Mouse (Mus musculus): Measurements from ENCODE around the gene Mthfs.
"Not testable (repeated sequence)": the region's sequence is repeated elsewhere in the genome, so short reads cannot be mapped to it uniquely, and the experiment has no call there.

The Mthfs gene

GRCm38 (mm10) chr9:89240516-89241019, 30.1 kb downstream of the Mthfs start:
- DNase-seq (ENCODE audit: low read depth, low spot score) = not testable (repeated sequence)

DNA sequence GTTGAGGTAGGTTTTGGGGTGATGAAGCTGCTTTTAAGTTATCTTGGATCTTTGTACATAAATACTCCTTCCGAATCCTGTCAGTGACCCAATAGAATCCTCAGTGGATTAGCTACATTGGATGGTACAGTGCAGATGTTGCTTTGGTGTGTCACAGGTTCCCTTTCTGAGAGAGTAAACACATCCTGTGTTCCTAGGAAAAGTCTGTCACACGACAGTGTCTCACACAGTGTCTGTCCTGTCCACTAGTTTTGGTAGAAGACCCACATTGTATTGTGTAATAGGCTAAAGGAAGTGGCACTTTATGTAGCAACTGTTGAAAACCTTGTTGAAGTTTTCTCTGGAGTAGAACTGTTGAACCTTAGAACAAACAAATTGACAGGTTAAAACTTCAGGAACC, 42.9 kb downstream of the Mthfs start:
- no peak for DNase-seq (ENCODE audit: low read depth, low spot score)

DNA sequence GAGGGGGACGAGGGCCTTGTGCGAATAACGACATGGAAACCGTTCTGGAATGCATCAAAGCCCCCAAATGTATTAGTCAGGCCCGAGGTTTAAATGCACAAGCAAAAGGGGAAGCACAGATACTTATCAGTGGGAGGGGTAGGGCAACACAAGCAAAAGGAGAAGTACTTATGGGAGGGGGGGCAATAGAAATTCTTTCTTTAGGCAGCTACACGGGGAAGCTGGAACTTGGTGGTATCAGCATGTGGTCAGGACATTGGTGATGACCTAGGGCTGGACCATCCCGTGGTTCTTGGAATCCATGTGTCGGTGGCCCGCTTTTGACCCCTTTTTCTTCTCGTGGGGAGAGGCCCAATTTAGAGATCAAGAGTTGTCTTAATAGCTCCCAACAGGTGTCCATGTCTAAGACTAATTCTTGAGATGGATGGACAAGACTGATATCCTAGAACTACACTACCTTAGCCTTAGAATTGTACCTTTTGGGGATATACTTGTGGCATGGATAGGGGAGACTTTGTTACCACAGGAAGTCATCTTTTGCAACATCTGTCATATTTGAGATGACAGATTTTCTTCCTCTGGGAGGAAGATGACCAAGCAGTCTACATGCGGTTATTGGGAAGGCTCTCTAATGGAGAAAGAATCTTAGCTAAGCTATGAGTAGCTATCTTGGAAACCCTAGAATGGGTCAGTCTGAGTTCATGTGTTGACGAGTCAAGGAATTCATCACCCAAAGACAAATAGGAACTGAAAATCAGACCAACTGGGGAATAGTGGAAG, 46.3 kb downstream of the Mthfs start:
- DNase-seq (ENCODE audit: low read depth, low spot score) = no peak

DNA sequence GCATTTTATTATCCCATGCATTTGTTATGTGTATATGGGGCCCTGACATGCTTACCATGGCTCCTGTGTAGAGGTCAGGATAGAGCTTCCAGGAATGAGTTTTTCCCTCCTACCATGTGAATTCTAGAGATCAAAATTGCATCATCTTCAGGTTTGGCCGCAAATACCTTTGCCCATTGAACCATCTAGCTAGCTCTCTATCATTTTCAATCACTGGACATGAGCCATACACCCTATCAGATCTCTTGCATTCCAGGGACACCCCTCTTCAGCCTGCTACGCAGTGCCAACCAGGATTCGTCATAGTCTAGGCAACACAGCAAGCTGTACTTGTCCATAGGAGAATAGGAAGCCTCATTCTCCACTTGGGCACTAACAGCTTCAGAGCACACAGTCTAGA, 53.5 kb downstream of the Mthfs start:
- DNase-seq (ENCODE audit: low read depth, low spot score) = no peak

DNA sequence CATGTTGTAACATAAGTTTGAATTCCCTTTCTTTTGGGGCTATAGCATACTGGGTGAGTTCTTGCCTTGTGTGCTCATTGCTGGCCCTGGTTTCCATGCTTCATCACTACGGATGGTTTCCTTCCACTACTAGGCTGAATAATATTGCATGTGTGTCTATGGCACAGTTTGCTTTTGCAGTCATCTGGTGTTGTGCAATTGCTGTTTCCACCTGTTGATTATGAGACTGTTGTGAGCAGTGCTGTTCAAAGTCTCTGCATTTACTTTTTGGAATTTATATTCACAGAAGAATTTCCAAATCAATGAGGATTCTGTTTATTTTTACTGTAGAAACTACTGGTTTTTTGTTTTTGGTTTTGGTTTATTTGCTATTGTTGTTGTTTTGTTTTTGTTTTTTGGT, 54.1 kb downstream of the Mthfs start:
- no peak for DNase-seq (ENCODE audit: low read depth, low spot score)

DNA sequence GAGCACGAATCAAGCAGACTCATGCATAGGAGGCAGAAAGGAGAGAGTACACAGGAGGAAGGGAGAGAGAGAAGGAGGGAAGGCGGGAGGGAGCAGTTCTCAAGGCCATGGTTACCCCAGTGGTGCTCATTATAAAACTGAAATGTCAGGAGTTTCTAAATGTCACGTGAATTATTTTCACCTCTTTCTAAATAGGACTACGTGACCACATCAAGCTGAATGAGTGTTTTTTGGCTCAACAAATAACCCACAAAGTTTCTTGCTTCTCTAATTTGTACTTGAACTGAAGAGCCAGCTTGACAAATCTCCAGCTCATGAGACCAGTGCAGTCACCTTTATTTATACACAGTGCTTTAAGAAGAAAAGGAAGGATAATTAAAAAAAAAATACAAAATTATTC, 56.6 kb downstream of the Mthfs start:
- no peak for DNase-seq (ENCODE audit: low read depth, low spot score)

DNA sequence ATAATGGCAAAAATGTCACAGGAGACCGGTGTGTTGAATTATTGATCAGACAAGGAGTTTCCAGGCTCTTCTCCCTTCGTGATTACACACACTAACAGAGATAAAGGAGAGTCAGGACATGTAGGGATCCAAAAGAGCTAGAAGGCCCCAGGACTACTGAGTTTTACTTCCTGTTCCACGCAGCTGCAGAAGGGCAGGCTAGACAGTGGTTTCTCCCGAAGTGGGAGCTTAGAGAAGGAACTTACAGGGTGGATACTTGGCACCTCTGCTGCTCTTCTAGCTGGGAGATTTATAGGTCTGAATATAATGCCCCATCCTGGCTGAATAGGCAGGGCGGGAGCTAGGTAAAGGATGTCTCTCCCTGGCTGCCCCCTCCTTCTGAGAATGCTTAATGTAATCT, 57.1 kb downstream of the Mthfs start:
- no peak for DNase-seq (ENCODE audit: low read depth, low spot score)

DNA sequence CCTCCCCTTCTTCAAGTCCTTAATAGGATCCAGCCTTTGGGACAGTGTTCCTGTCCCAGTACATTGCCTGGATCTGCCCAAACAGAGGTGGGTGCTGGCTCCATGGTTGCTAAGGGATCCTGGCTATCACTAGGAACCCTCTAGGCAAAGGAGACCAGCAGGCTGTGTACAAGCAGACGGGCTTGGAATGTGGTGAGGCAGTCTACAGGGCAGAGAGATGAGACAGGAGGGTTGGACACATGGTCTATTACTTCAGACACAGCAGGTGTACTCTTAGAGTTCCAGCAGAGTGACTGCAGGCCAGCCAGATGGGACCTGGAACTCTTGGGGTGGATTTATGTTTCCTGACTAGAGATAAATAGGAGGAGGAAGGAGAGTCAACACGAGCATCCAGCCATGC, 59.9 kb downstream of the Mthfs start:
- no peak for DNase-seq (ENCODE audit: low read depth, low spot score)

GRCm38 (mm10) chr9:89273766-89274165, 63.3 kb downstream of the Mthfs start:
- no peak for DNase-seq (ENCODE audit: low read depth, low spot score)

- no peak for DNase-seq (ENCODE audit: low read depth, low spot score)
Observed at GRCm38 (mm10) chr9:89278207-89278606, 67.7 kb downstream of the Mthfs start.

DNA sequence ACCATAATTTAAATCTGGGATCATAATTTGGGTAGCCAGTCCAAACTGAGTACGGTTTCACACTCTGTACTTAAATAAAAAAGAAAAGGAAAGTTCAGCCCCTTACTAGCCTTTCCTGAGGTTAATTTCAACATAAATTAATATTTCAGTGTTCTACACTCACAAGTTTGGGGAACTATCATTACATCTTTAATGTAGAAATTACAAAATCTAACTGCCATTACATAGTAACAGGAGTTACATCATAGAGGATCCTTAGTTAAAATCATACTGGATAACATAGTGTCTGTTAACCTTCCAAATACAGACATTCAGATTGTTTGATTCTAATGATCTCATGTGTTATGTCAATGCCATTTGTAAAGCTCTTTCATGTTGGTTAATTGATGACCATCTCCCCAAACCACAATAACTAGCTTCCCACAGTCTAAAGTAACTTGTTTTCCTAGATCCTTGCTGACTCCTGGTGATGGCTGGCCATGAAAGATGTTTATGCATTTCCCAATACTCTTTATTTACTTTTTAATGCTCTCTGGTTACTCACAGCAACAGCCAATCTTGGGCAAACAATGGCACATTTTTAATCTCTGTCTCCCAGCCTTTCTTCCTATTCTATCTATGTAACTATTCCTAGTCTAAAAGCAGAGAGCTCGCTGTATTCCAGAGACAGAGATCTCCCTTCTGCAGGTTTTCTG, 72.0 kb downstream of the Mthfs start:
- DNase-seq (ENCODE audit: low read depth, low spot score) = no peak

DNA sequence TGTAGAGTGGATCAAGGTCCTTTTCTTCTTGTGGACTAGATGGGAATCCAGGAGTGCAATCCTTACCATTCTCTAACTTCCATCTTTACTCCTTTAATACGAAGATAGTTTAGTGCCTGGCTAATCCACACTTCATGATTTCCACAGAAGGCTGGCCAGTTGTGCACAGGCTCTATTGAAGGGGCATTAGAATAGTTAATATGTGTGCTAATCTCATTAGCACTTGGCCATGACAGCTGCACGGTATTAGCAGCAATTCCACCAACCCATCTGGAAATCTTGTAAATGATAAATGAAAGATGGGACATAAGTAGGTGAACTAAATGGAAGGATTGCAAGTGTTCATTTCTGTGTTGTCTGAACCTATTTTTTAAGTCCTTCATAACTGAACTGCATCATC, 77.6 kb downstream of the Mthfs start:
- DNase-seq (ENCODE audit: low read depth, low spot score) = no peak

GRCm38 (mm10) chr9:89293364-89293763, 82.9 kb downstream of the Mthfs start:
- DNase-seq (ENCODE audit: low read depth, low spot score) = no peak

DNA sequence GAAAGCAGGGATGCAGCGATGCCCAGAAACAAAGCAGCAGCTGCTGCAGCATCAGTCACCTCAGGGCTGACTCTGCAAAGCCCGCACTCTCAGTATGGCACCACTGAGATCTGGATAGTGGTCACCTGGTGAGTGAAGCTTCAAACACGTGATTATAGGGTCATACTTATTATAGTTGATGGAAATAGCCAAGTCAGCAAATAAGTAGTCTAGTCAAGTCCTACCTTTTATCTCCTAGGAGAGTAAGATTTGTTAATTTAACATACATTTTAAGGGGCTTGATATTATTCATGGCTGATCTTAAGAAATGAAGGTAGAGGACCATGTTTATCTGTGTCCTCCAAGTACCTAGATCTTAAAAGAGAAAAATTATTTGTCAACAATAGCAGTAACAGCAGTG, 83.6 kb downstream of the Mthfs start:
- DNase-seq (ENCODE audit: low read depth, low spot score) = no peak

DNA sequence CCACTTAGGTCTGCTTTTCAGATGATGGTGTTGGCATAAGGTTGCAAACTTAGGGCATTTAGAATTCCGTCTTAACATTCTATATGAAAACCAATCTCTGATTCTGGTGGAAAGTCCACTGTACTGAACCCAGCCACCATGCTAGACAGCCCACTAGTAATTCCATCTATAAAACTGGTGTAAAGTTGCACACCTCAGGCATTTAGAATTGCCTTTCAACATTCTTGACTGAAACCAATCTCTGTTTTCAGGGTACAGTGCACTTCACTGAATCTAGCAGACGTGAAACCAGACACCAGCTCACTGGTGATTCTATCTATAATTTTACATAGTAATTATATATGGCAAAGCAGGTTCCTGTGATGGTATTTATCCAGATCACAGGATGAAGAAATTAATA, 95.2 kb downstream of the Mthfs start:
- DNase-seq (ENCODE audit: low read depth, low spot score) = no peak

GRCm38 (mm10) chr9:89308357-89309194, 98.1 kb downstream of the Mthfs start:
- DNase-seq (ENCODE audit: low read depth, low spot score) = no peak

DNA sequence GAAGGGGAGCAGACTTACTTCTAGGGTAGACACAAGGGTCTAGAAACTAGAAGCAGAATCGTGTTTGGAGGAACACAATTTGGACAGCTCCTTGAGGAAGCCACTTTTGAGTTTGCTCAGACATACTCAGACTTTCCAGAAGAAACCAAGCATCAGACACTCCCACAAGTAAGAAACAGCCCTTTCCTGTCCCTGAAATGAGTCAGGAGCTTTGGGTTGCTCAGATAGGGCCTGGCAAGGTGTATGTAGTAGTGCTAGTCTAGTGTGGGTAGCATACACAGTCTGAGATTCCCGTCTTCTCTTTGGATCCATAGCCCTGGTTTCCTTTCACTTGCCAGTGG, 98.7 kb downstream of the Mthfs start:
- no peak for DNase-seq (ENCODE audit: low read depth, low spot score)

- DNase-seq (ENCODE audit: low read depth, low spot score) = no peak
Observed at GRCm38 (mm10) chr9:89311649-89312048, 101.2 kb downstream of the Mthfs start.

DNA sequence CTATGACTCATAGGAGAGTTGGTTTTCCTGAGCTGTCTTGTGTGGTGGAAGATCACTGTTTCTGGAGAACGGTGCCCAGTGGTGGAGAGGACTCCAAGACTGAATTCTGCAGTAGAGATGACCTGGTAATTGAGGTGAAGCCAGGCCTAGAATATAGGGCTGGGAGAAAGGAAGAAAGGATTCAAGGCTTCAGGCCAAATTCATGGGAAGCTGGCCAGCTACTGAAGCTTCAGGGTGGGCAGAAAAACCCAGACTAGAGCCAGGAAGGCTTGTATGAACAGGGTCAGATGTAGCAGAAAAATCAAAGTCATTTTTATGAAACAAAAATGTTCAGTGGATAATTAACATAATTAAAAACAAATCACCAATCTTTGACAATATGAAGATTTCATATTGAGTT, 163.3 kb downstream of the Mthfs start:
- DNase-seq (ENCODE audit: low read depth, low spot score) = no peak

- no peak for DNase-seq (ENCODE audit: low read depth, low spot score)
Observed at GRCm38 (mm10) chr9:89374650-89375049, 164.2 kb downstream of the Mthfs start.

- DNase-seq (ENCODE audit: low read depth, low spot score) = no peak
Observed at GRCm38 (mm10) chr9:89403031-89403430, 192.6 kb downstream of the Mthfs start.
